Mouse (Mus musculus): ENCODE results near the gene Rxylt1.

GRCm38 (mm10) chr10:122096462-122096979 lies 650 bp downstream of the Rxylt1 start:
- TF ChIP-seq GATA1 (IDR thresholded peaks at IDR 0.05; ENCODE audit: low read length) (no peak), TAL1 (IDR thresholded peaks at IDR 0.05; ENCODE audit: low read length) (no peak)

All from erythroblast, embryonic 14.5 days (primary cell).